Mouse (Mus musculus): Measurements from ENCODE around the gene Dgkb. TPM values are rescaled to one million over a fixed set of nuclear protein-coding genes. Genes with fewer than 3 reads are reported as not detected.

Gene Dgkb
- total RNA-seq (2021) = 1 to 10 TPM; 4.6 to 5.6 TPM
- long read RNA-seq, experiment 1 = 0 reads
- long read RNA-seq, experiment 2, full-length matches to known transcripts = 3 of 5 reads
- long read RNA-seq, experiment 2, partial matches to known transcripts = 1 of 5 reads
- long read RNA-seq, experiment 2, other reads (novel, unspliced or antisense) = 1 of 5 reads

GRCm38 (mm10) chr12:37817426-37817825, at the start of gene Dgkb:
Gene Dgkb (plus strand): TSS chr12:37817726.
- DNase-seq (ENCODE audit: low spot score in 2 of 2) = no peak

DNA sequence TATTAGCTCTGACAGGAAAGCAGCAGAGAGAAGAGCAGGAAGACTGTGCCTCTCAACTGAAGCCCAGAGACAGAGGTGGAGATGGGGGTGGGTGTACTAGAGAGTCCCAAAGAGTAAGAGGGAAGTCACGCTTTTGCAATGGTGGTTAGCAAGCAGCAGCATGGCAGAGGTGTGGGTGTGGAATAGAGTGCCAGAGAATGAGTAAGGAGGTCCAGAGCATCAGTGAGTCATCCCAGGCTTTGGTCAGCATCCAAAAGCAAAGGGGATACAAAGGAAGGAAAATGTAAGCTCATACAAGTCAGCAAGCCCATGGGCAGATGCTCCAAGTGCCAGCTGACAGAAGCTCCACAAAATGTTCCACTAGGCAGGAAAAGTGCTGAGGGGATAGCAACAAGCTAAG, 47.7 kb upstream of the Dgkb start:
- no peak for DNase-seq (ENCODE audit: low spot score in 2 of 2)

GRCm38 (mm10) chr12:37773681-37774357, 43.7 kb upstream of the Dgkb start:
- DNase-seq (ENCODE audit: low spot score in 2 of 2) = no peak

DNA sequence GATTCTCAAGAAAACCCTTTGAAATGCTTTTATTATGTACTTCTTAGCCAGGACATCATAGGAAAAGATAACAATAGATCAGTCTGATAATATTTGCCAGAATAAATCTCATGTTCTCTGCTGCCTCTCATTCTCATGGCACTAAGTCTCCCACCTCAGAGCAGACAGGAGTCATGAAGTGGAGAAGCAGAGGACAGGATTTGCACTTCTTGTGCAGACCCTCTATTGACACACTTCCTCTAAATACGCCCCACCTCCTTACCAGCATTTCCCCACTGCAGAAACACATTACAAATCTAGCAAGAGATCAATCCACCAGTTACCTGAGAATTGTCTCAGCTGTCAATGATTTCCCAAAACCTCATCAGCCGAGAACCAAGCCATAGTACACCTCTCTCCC, 42.9 kb upstream of the Dgkb start:
- DNase-seq (ENCODE audit: low spot score in 2 of 2) = no peak

- no peak for DNase-seq (ENCODE audit: low spot score in 2 of 2)
These were observed 21.1 kb upstream of the Dgkb start for GRCm38 (mm10) chr12:37796265-37796928.

- no peak for DNase-seq (ENCODE audit: low spot score in 2 of 2)
These were observed 3.4 kb upstream of the Dgkb start for GRCm38 (mm10) chr12:37814122-37814521.

GRCm38 (mm10) chr12:37821052-37821810, 3.7 kb downstream of the Dgkb start:
- DNase-seq (ENCODE audit: low spot score in 2 of 2) = no peak

DNA sequence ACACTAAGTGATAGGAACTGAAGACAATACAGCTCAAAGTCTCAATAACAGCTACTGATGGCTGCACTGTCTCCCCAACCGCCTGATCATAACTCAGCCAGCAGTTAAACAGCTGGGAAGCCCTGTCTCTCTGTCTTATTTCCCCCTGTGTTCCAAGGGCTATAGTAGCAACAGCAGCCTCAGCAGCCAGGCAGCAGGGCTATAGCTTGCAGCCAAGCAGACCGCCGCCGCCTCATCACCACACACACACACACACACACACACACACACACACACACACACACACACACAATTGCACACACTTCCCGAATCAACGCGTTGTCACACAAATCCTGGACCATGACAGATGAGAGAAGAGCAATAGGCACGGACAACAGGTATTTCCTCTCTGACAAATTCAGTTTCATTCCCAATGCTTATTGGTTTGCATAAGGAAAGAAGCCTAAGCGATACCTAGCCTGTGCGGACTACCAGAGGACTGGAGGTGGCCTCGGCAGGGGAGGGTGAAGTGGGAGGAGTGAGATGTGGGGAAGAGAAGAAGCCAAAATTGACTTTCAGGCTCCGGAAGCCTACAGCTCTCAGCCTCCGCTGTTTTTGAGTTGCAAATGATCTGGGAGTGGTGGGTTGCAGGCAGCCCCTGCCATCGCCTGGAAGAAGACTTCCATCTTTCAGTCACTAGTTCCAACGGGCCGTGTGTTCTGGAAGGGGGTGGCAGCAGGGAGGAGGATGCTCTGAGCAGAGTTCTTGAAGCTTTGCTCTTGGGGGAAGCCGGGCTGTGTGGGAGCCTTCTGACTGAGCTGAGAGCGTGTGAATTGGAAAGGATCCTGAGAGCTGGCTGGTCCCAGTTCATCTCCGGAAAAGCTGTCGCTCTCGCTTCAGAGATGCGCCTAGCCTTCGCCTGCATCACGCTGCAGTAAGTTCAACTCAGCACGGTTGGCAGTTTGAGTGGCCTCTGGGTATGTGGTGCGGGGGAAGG, 62.8 kb downstream of the Dgkb start:
- peak in 1 of 2 experiments; percentile 2 for DNase-seq (ENCODE audit: low spot score in 2 of 2)

DNA sequence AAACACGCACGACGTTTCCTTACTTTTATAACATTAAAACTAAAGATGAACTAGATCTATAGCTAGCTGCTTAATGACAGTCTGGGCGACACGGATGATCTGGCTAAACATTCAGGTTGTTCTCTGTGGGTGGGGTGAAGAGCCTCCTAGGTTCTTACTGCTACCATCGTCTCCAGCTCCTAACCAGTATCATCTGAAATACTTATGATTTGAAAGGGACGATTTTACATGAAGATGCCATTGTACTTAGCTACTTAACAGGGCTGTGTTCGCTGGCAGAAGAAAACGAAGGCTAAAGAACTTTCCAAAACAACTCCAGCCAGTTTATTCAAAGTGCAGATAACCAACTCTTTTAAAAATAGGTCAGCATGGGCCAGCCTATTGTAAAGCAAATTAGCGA, 63.9 kb downstream of the Dgkb start:
- DNase-seq (ENCODE audit: low spot score in 2 of 2) = no peak

DNA sequence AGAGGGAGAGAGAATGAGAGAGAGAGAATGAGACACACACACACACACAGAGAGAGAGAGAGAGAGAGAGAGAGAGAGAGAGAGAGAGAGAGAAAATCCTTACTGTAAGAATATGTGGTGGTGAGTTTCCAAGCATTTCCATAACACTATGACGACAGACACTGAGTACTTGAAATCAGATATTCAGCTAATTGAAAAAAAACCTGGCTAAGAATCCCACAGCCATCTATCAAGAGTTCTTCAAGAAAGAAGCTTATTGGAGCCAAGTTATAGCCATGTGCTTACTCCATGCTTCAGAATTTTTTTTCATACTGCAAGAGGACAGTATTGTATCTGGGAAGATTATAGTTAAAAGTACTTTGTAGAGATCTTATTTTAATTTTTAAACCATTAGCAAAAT, 65.3 kb downstream of the Dgkb start:
- DNase-seq (ENCODE audit: low spot score in 2 of 2) = no peak

GRCm38 (mm10) chr12:37883781-37884180, 66.3 kb downstream of the Dgkb start:
- DNase-seq (ENCODE audit: low spot score in 2 of 2) = no peak

DNA sequence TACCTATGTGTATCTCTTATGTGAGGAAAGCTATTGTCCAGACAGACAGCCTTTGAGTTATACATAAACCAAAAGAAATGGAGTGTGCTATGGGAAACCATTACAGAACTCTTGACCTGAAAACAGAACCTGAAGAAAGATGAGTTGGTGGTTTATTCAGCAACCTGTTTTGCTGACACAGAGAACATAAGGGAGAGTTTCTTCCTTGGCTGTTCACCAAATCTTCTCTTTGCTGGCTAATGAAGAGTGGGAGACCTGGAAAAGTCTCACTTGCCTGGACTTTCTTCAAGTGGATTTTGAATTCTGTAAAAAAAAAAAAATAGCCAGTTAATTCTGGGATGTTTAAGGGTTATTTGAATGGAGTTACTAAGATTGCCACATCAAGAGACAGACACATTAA, 71.1 kb downstream of the Dgkb start:
- DNase-seq (ENCODE audit: low spot score in 2 of 2) = no peak

GRCm38 (mm10) chr12:37889431-37889830, 71.9 kb downstream of the Dgkb start:
- no peak for DNase-seq (ENCODE audit: low spot score in 2 of 2)

DNA sequence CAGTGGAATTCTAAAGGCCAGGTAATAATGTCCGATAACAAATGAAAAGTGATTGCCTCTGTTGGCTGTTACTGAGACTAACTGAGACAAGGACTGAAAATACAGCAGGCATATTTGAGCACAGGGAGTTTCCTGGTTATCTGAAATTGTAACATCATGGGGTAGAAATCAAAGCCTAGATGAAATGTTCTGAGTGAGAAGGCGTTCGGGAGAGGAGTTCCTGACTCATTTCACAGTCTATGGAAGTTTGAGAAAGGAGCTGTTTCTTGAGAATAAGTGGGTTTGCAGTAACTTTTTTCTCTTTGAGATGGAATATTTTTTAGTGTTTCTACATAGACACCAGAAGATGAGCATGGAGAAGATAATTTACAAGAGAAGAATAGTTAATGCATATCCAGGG, 73.8 kb downstream of the Dgkb start:
- no peak for DNase-seq (ENCODE audit: low spot score in 2 of 2)

- no peak for DNase-seq (ENCODE audit: low spot score in 2 of 2)
These were observed 124.6 kb downstream of the Dgkb start for GRCm38 (mm10) chr12:37942163-37942562.

DNA sequence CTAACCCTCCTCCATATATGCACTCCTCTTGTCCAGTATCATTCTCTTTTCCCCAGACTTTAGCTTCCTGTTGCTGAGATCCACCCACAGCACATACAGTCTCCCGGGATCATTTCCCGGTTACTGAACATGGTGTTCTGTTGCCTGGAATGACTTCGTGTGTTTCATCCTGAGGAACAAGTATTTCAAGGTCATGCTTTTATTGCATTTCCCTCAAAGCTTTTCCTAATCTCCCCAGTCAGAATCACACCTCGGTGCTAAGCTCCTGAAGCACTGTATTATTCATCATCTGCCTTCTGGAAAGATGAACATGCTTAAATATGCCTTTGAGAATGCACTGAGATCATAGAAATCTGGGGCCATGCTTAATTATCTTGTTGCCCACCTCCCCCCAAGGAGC, 138.7 kb downstream of the Dgkb start:
- no peak for DNase-seq (ENCODE audit: low spot score in 2 of 2)

DNA sequence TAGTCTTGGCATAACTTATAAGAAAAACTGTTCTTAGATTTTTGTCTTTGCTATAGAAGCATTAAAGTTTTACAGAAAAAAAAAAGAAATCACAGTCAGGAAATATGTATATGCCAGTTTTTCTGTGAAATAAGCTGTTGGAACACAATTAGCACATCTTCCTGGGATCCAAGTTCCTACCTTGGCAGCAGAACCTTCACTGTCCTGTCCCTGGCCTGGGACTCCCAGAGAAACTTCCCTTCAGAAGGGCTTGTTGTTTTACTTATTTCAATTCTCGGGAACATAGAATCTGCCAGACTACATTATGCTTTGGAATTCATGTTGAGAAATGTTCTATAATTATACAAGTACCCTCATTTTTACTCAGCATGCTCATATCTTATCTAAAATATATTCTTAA, 154.0 kb downstream of the Dgkb start:
- no peak for DNase-seq (ENCODE audit: low spot score in 2 of 2)

- no peak for DNase-seq (ENCODE audit: low spot score in 2 of 2)
These were observed 161.1 kb downstream of the Dgkb start for GRCm38 (mm10) chr12:37978498-37979187.

DNA sequence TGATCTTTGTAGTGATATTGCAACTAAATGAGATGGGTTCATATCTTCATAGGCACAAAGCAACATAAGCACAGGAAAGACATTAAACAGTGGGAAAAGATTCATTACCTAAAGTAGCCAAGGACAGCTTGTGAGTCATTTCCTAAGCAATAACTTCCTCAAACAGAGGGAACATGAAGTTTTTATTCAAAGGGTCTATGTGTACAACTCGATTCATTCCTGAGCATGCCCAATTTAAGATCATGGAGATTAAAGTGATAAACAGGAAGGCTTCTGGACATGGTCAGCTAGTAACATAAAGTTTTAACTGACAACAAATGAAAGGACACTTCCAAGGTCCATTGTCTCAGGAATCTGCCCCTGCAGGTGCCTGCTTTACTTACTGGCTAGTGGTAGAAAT, 167.8 kb downstream of the Dgkb start:
- no peak for DNase-seq (ENCODE audit: low spot score in 2 of 2)

GRCm38 (mm10) chr12:37988066-37988591, 170.6 kb downstream of the Dgkb start:
- no peak for DNase-seq (ENCODE audit: low spot score in 2 of 2)
